Mouse (Mus musculus): Measurements from ENCODE around the gene Eif2b2. TPM values are rescaled to one million over a fixed set of nuclear protein-coding genes. Genes with fewer than 3 reads are reported as not detected.

Gene Eif2b2
- 25.4 TPM for polyA plus RNA-seq (2015; fragmentation: Illumina TruSeq; extraction: RNeasy Lipid Tissue Mini Kit (QIAGEN cat#74804); ENCODE audit: insufficient read depth, low read depth, low replicate concordance)

GRCm38 (mm10) chr12:85219236-85219904 is at the start of gene Eif2b2:
Eif2b2 (plus strand) TSS chr12:85219481.

GRCm38 (mm10) chr12:85177740-85178239 is 41.5 kb upstream of the Eif2b2 start, which contains the start of gene Pgf:
Pgf (minus strand) TSS chr12:85177790.

GRCm38 (mm10) chr12:85270319-85270718 is 51.0 kb downstream of the Eif2b2 start, which contains the start of gene Mlh3:
Mlh3 (minus strand) TSS chr12:85270599.

Other genes with a start within 250 kb of the Eif2b2 start
- 18.8 TPM for gene Fcf1, start 248.6 kb upstream of the Eif2b2 start, polyA plus RNA-seq (2015; fragmentation: Illumina TruSeq; extraction: RNeasy Lipid Tissue Mini Kit (QIAGEN cat#74804); ENCODE audit: insufficient read depth, low read depth, low replicate concordance)
- 4.5 TPM for gene Arel1, start 248.6 kb upstream of the Eif2b2 start, polyA plus RNA-seq (2015; fragmentation: Illumina TruSeq; extraction: RNeasy Lipid Tissue Mini Kit (QIAGEN cat#74804); ENCODE audit: insufficient read depth, low read depth, low replicate concordance)
- gene Ylpm1, start 223.2 kb upstream of the Eif2b2 start, polyA plus RNA-seq (2015; fragmentation: Illumina TruSeq; extraction: RNeasy Lipid Tissue Mini Kit (QIAGEN cat#74804); ENCODE audit: insufficient read depth, low read depth, low replicate concordance) = 14.7 TPM
- gene Prox2, start 108.7 kb upstream of the Eif2b2 start, polyA plus RNA-seq (2015; fragmentation: Illumina TruSeq; extraction: RNeasy Lipid Tissue Mini Kit (QIAGEN cat#74804); ENCODE audit: insufficient read depth, low read depth, low replicate concordance) = 0.61 TPM
- gene Dlst, start 108.6 kb upstream of the Eif2b2 start, polyA plus RNA-seq (2015; fragmentation: Illumina TruSeq; extraction: RNeasy Lipid Tissue Mini Kit (QIAGEN cat#74804); ENCODE audit: insufficient read depth, low read depth, low replicate concordance) = 31.9 TPM
- gene Rps6kl1, start 68.2 kb upstream of the Eif2b2 start, polyA plus RNA-seq (2015; fragmentation: Illumina TruSeq; extraction: RNeasy Lipid Tissue Mini Kit (QIAGEN cat#74804); ENCODE audit: insufficient read depth, low read depth, low replicate concordance) = 0.66 TPM
- gene Pgf, start 41.7 kb upstream of the Eif2b2 start, polyA plus RNA-seq (2015; fragmentation: Illumina TruSeq; extraction: RNeasy Lipid Tissue Mini Kit (QIAGEN cat#74804); ENCODE audit: insufficient read depth, low read depth, low replicate concordance) = 12.8 TPM
- gene Mlh3, start 51.1 kb downstream of the Eif2b2 start, polyA plus RNA-seq (2015; fragmentation: Illumina TruSeq; extraction: RNeasy Lipid Tissue Mini Kit (QIAGEN cat#74804); ENCODE audit: insufficient read depth, low read depth, low replicate concordance) = 3.1 TPM
- 4.1 TPM for gene Acyp1, start 69.0 kb downstream of the Eif2b2 start, polyA plus RNA-seq (2015; fragmentation: Illumina TruSeq; extraction: RNeasy Lipid Tissue Mini Kit (QIAGEN cat#74804); ENCODE audit: insufficient read depth, low read depth, low replicate concordance)
- gene Zc2hc1c, start 69.1 kb downstream of the Eif2b2 start, polyA plus RNA-seq (2015; fragmentation: Illumina TruSeq; extraction: RNeasy Lipid Tissue Mini Kit (QIAGEN cat#74804); ENCODE audit: insufficient read depth, low read depth, low replicate concordance) = 0.81 TPM
- 11.6 TPM for gene Nek9, start 119.9 kb downstream of the Eif2b2 start, polyA plus RNA-seq (2015; fragmentation: Illumina TruSeq; extraction: RNeasy Lipid Tissue Mini Kit (QIAGEN cat#74804); ENCODE audit: insufficient read depth, low read depth, low replicate concordance)
- gene Tmed10, start 155.4 kb downstream of the Eif2b2 start, polyA plus RNA-seq (2015; fragmentation: Illumina TruSeq; extraction: RNeasy Lipid Tissue Mini Kit (QIAGEN cat#74804); ENCODE audit: insufficient read depth, low read depth, low replicate concordance) = 76.1 TPM